9 mouse cellular contexts compared by ENCODE assay signal in genomic region chr6:112861351-112862297, GRCm38 (mm10).
A peak's percentile ranks its signal among the peaks of the same experiment; 100 is the strongest.
DNase-seq lines count a peak whose midpoint lies in the region; ATAC-seq and TF ChIP-seq lines count a peak whose summit lies in the region.
"Had no signal": no experiment of that assay in that cellular context is flagged by ENCODE, and none has a peak within 500 bp of the region (broad histone marks: within the 10 kb centered on the region; RNA-seq: fewer than 3 reads in every experiment).

No protein-coding gene starts in this region.

- no peak for ATAC-seq in hindbrain, embryonic 16.5 days
- ATAC-seq in liver, postnatal 0 days, result 0 out of 2 replicates have a peak, but pooled peaks have one; percentile 21
- ATAC-seq in intestine, postnatal 0 days, result no peak

- no peak overlapping the region for H3K9ac ChIP-seq in hindbrain, embryonic 16.5 days (ENCODE audit: low read depth, low read length)
- no peak overlapping the region for H3K9ac ChIP-seq in liver, postnatal 0 days (replicated peaks)
- no peak overlapping the region for H3K9ac ChIP-seq in intestine, postnatal 0 days (ENCODE audit: low read depth, low read length)

- no peak for DNase-seq in hindbrain, embryonic 10.5 days (ENCODE audit: low spot score)
- peak; percentile 97 for DNase-seq in 416B (ENCODE audit: low read depth)
- DNase-seq in liver, postnatal 0 days, result no peak
- DNase-seq in urinary bladder, postnatal 14 days (ENCODE audit: low spot score), result no peak
- no peak for DNase-seq in ovary, adult 18-20 months (ENCODE audit: low spot score)
- DNase-seq: gastrocnemius, postnatal 14 days had no signal

- TF ChIP-seq EP300 in liver, postnatal 0 days (IDR thresholded peaks at IDR 0.05; ENCODE audit: low read depth), result no peak

- H3K27me3 ChIP-seq in hindbrain, embryonic 10.5 days (ENCODE audit: insufficient read depth, poor library complexity, severe bottlenecking), result no peaks in the 10 kb centered on the region
- no peaks in the 10 kb centered on the region for H3K27me3 ChIP-seq in hindbrain, embryonic 16.5 days (replicated peaks; ENCODE audit: control insufficient read depth, insufficient read depth, low read length)
- H3K27me3 ChIP-seq in liver, postnatal 0 days (ENCODE audit: insufficient read depth, low read length), result no peaks in the 10 kb centered on the region
- no peaks in the 10 kb centered on the region for H3K27me3 ChIP-seq in intestine, postnatal 0 days (replicated peaks; ENCODE audit: control insufficient read depth, insufficient read depth, low read length)

- H3K4me3 ChIP-seq in hindbrain, embryonic 10.5 days, result no peak overlapping the region
- H3K4me3 ChIP-seq in hindbrain, embryonic 16.5 days (ENCODE audit: low read length), result no peak overlapping the region
- no peak overlapping the region for H3K4me3 ChIP-seq in bone marrow macrophage, adult 2 months (ENCODE audit: insufficient read depth, low read length)
- no peak overlapping the region for H3K4me3 ChIP-seq in liver, postnatal 0 days (ENCODE audit: low read depth, low read length)
- H3K4me3 ChIP-seq in intestine, postnatal 0 days (ENCODE audit: low read depth, low read length), result no peak overlapping the region

- no peak for TF ChIP-seq CTCF in bone marrow macrophage, adult 2 months (IDR thresholded peaks at IDR 0.05; ENCODE audit: low read depth, low read length)
- no peak for TF ChIP-seq CTCF in liver, postnatal 0 days (IDR thresholded peaks at IDR 0.05; ENCODE audit: low read depth)
- no peak for TF ChIP-seq CTCF in intestine, postnatal 0 days (IDR thresholded peaks at IDR 0.05; ENCODE audit: low read depth)

- no peak for TF ChIP-seq POLR2A in bone marrow macrophage, adult 2 months (IDR thresholded peaks at IDR 0.05; ENCODE audit: borderline replicate concordance, low read depth, low read length)

- peak overlapping the region; percentile 1; the same call in 1 of the 2 replicates for H3K27ac ChIP-seq in hindbrain, embryonic 10.5 days
- no peak overlapping the region for H3K27ac ChIP-seq in hindbrain, embryonic 16.5 days (ENCODE audit: low read depth, low read length)
- H3K27ac ChIP-seq in bone marrow macrophage, adult 2 months (ENCODE audit: insufficient read depth, low read depth, low read length), result peak overlapping the region; percentile 42; the same call in 1 of the 2 replicates
- H3K27ac ChIP-seq in liver, postnatal 0 days (ENCODE audit: low read depth), result 0 out of 2 replicates have a peak overlapping the region, but pooled peaks have one; percentile 34
- no peak overlapping the region for H3K27ac ChIP-seq in intestine, postnatal 0 days (ENCODE audit: low read depth, low read length)

- peaks cover 59% of the 10 kb centered on the region for H3K4me1 ChIP-seq in hindbrain, embryonic 10.5 days (replicated peaks)
- H3K4me1 ChIP-seq in hindbrain, embryonic 16.5 days (ENCODE audit: control insufficient read depth, insufficient read depth, low read depth, low read length), result peaks cover 25% of the 10 kb centered on the region
- peaks cover 27% of the 10 kb centered on the region for H3K4me1 ChIP-seq in bone marrow macrophage, adult 2 months (ENCODE audit: control insufficient read depth, insufficient read depth, low read length)
- no peaks in the 10 kb centered on the region; the same call in 1 of the 2 replicates for H3K4me1 ChIP-seq in liver, postnatal 0 days (ENCODE audit: insufficient read depth)
- H3K4me1 ChIP-seq in intestine, postnatal 0 days (replicated peaks; ENCODE audit: control insufficient read depth, insufficient read depth, low read length), result no peaks in the 10 kb centered on the region

- no peak overlapping the region for H3K4me2 ChIP-seq in hindbrain, embryonic 16.5 days (ENCODE audit: low read length)
- H3K4me2 ChIP-seq in liver, postnatal 0 days (ENCODE audit: low read depth, low read length), result no peak overlapping the region
- no peak overlapping the region for H3K4me2 ChIP-seq in intestine, postnatal 0 days (replicated peaks; ENCODE audit: low read depth)

- 87% methylated on average over 11 of the region's 11 CpGs for WGBS in hindbrain, embryonic 10.5 days
- 68% methylated on average over 11 of the region's 11 CpGs for WGBS in hindbrain, embryonic 16.5 days
- 40% methylated on average over 11 of the region's 11 CpGs for WGBS in liver, postnatal 0 days (ENCODE audit: insufficient replicate concordance)
- 80% methylated on average over 11 of the region's 11 CpGs for WGBS in intestine, postnatal 0 days

- no peaks in the 10 kb centered on the region for H3K9me3 ChIP-seq in hindbrain, embryonic 10.5 days
- H3K9me3 ChIP-seq in hindbrain, embryonic 16.5 days (ENCODE audit: control insufficient read depth, low read length), result no peaks in the 10 kb centered on the region
- H3K9me3 ChIP-seq in liver, postnatal 0 days (ENCODE audit: low read length), result no peaks in the 10 kb centered on the region
- no peaks in the 10 kb centered on the region for H3K9me3 ChIP-seq in intestine, postnatal 0 days (ENCODE audit: control insufficient read depth)

- H3K36me3 ChIP-seq in hindbrain, embryonic 10.5 days, result peaks cover 52% of the 10 kb centered on the region
- no peaks in the 10 kb centered on the region for H3K36me3 ChIP-seq in hindbrain, embryonic 16.5 days (ENCODE audit: control insufficient read depth, insufficient read depth, low read length)
- no peaks in the 10 kb centered on the region for H3K36me3 ChIP-seq in liver, postnatal 0 days (replicated peaks; ENCODE audit: insufficient read depth, low read length)
- no peaks in the 10 kb centered on the region for H3K36me3 ChIP-seq in intestine, postnatal 0 days (ENCODE audit: control insufficient read depth, insufficient read depth)

Comparison
In these comparisons a context has a peak if more than half of its experiments do, and no peak if none do; other contexts are left out.
1. H3K27ac ChIP-seq: peak in hindbrain, embryonic 10.5 days (single experiment), bone marrow macrophage, adult 2 months (single experiment) and liver, postnatal 0 days (single experiment); none in hindbrain, embryonic 16.5 days (single experiment) and intestine, postnatal 0 days (single experiment).